Mouse (Mus musculus) hematopoietic multipotent progenitor cell, adult 10-12 weeks (in vitro differentiated cells): Measurements from ENCODE around the gene Ttc12. TPM values are rescaled to one million over a fixed set of nuclear protein-coding genes. Genes with fewer than 3 reads are reported as not detected.

Source experiments
- polyA plus RNA-seq: library from polyadenylated mRNA; stranded (reverse); fragments of >175 nt; gene quantifications from 2 replicates; pipeline ENCODE4 v1.2.3, GENCODE M21; 2012; ENCODE audit warnings: low replicate concordance

Gene Ttc12
- 0.13 TPM in 1 of 2 replicates, not detected in the other for polyA plus RNA-seq

DNA sequence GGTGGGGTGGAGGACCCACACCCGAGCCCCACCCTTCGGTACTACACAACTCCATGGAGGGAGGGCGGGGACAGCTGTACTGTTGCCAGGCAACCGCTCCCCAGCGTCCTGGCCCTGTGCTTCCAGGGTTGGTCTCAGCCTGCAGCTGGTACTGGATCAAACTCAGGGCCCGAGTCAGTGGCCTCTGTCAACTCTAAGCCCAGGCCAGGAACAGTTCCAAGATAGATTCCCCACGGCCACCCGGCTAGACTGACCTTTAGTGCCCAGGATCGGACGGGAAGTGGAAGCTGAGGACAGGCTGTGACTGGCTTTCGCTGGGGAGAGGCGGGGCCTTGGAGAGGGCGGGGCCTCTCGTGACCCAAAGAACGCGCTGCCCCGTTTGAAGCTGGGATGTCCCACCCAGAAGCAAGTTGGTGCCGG is at the start of gene Ttc12:
Ttc12 (minus strand) TSS at position 334 of the 420 bp plus-strand sequence.

GRCm38 (mm10) chr9:49426921-49427320 is 59.1 kb downstream of the Ttc12 start, which contains the start of gene Ankk1:
TSS of gene Ankk1 (minus strand) at chr9:49427021.

Other genes starting within 250 kb of the Ttc12 start
- gene Gm4894, start 235.7 kb downstream of the Ttc12 start, polyA plus RNA-seq, result not detected in 2 replicates
- gene Drd2, start 145.6 kb downstream of the Ttc12 start, polyA plus RNA-seq, result 0.06 and 0.41 TPM in 2 replicates
- not detected in 2 replicates for gene Ankk1, start 59.2 kb downstream of the Ttc12 start, polyA plus RNA-seq